Mouse (Mus musculus) G1E-ER4 (cell line): ENCODE measurements around the gene Plce1. TPM values are rescaled to one million over a fixed set of nuclear protein-coding genes. Genes with fewer than 3 reads are reported as not detected.

Experiments used
- GATA1 ChIP-seq: IDR thresholded peaks from one replicate; pipeline ENCODE4 v1.8.0; 2012; ENCODE audit warnings: low read length, inconsistent platforms
- polyA plus RNA-seq: library from polyadenylated mRNA; stranded (reverse); fragments of >175 nt; gene quantifications from 2 replicates; pipeline ENCODE4 v1.2.3, GENCODE M21; 2012

Plce1 gene
- polyA plus RNA-seq: not detected in 2 replicates

- no peak for TF ChIP-seq GATA1
Observed at GRCm38 (mm10) chr19:38480731-38481621, at the start of gene Plce1. Gene Plce1, plus strand, starts transcription at chr19:38481109.

DNA sequence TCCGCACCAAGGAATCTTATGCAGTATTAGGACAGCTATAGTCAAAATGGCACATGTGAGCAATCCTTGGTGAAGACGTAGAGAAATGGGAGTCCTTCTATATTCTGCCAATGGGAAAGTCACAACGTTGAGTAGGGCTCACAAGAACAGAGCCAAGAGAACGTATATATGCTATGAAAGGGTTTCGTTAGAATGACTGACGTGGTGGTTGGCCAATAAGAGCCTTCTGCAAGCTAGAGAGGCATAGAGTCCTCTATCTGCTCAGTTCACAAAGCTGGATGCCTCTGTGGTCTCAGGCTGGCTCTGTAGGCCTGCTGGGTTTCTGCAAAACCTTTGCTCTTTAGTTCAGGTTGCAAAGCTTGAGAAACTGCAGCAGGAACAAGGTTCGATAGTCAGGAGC is 49.6 kb upstream of the Plce1 start:
- no peak for TF ChIP-seq GATA1

DNA sequence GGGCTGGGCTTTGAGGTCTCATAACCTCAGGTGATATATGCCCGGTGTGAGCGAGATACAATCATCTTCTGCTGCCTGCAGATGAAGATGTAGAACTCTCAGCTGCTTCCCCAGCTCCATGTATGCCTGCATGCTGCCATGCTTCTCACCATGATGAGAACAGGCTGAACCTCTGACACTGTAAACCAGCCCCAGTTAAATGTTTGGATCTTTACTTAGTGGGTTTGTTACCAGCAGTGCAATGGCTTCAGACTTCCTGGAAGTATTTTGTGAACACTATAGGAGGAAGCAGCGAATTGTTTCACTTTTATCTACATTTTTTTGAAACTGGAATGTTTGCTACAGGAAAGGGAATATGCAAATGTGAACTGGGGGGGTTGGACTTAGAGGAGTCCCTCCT is 48.9 kb upstream of the Plce1 start:
- no peak for TF ChIP-seq GATA1

DNA sequence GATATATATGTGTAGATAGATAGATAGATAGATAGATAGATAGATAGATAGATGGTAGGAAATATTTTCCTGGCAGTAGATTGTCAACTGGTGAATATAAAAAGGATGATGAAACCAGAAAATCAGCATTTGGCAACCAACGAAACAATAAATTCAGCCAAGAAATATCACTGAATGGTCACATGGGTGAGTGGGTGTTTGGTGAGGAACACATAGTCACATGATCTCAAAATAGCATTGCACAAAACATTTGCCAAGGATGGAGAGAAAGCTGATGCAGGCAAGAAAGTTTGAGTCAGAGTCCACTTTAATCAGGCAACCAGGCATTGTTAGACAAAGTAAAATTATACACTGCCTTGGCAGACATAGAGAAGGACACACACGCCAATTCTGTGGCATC is 47.5 kb upstream of the Plce1 start:
- TF ChIP-seq GATA1: no peak

- no peak for TF ChIP-seq GATA1
Observed at GRCm38 (mm10) chr19:38435221-38435620, 45.7 kb upstream of the Plce1 start.

GRCm38 (mm10) chr19:38441860-38442259 is 39.0 kb upstream of the Plce1 start:
- no peak for TF ChIP-seq GATA1

DNA sequence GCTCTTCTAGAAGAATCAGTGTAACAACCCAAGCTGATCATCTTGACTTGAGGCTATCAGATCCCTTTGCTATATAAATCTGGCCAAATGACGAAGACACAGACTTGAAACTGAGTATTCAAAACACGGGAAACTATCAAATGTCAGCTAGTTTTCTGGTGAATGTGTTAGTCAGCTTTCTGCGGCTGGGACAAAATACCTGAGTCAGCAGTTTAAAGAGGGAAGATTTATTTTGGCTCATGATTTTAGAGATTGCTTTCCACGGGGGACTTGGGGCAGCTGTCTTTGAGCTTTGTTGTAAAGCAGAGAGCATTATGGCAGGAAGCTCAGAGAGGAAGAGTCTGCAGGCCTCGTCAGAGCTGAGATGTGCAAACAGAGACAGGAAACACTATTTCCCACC is 35.2 kb upstream of the Plce1 start:
- no peak for TF ChIP-seq GATA1

GRCm38 (mm10) chr19:38455228-38455627 is 25.7 kb upstream of the Plce1 start:
- no peak for TF ChIP-seq GATA1

GRCm38 (mm10) chr19:38458996-38459395 is 21.9 kb upstream of the Plce1 start:
- no peak for TF ChIP-seq GATA1

GRCm38 (mm10) chr19:38460696-38461095 is 20.2 kb upstream of the Plce1 start:
- no peak for TF ChIP-seq GATA1

DNA sequence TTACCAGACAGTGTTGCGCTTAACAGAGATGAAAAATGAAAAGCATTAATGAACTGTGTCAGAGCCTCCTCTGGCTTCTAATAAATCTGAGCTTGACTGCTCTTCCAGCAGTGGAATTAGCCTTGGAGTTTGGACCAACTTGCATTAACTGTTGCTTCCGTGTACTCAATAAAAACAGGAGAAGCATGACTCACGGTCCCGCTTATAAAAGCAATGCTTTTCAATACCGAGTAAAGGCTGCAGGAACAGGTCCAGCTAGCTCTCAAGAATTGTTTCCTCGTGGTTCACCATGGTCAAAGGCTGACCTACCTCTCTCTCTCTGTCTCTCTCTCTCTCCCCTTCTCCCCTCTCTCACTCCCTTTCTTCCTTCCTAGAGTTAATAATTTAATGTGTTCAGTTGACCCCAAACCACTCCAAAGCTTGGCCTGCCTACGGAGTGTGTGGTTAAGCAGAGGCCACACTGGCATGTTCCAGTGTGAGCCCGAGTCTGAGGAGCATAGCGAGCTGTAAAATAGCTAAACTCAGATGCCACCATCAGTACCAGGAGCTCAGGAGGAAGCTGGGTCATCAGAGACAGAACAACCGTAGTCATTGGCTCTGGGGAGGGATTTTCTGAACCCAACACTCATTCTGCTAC is 10.5 kb upstream of the Plce1 start:
- no peak for TF ChIP-seq GATA1

DNA sequence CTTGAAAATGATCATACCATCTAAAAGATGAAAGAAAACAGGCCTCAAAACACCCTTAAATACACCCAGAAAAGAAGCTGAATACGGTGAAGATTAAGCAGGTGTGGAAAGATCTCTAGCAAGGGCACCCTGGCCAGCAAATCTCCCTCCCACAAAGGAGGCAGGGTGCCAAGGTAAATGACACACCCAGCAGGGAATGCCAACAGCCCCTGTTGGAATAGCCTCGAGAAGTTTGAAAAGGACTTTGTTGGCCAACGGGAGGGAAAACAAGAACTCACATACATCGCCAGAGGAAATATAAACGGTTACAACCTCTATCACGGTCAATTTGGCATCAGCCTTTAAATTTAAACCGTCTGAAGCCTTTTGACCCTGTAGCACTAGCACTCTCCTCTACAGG is 5.5 kb upstream of the Plce1 start:
- TF ChIP-seq GATA1: no peak

GRCm38 (mm10) chr19:38478286-38478685 is 2.6 kb upstream of the Plce1 start:
- no peak for TF ChIP-seq GATA1

DNA sequence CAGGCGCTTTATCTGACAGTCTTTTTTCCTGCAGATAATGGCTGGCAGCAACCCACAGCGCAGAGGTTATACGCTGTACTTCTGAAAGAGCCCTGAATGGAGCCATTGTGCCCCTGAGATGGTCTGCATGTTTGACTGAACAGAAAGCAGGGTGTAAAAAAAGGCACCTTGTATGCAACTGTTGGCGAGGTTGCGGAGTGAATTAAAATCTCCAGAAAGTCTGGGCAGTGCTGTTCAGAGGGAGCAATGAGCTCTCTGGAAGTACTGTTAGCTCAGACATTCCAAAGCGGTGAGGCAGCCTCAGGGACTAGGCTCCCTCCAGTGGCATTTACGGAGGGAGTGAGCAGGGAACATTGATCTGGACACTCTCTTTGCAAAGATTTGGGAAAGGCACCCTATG is 2.0 kb upstream of the Plce1 start:
- no peak for TF ChIP-seq GATA1

- no peak for TF ChIP-seq GATA1
Observed at GRCm38 (mm10) chr19:38479473-38479872, 1.4 kb upstream of the Plce1 start.

GRCm38 (mm10) chr19:38480156-38480720 is 671 bp upstream of the Plce1 start:
- no peak for TF ChIP-seq GATA1

- no peak for TF ChIP-seq GATA1
Observed at GRCm38 (mm10) chr19:38481906-38482305, 997 bp downstream of the Plce1 start.
